Mouse (Mus musculus) heart, embryonic 15.5 days (tissue): ENCODE data around the gene Tyk2. TPM values are rescaled to one million over a fixed set of nuclear protein-coding genes. Genes with fewer than 3 reads are reported as not detected.

ENCODE experiments used
- microRNA-seq: library from miRNA; unstranded; fragments of <30 nt; microRNA quantifications from one replicate; pipeline ENCODE4, GENCODE M21; 2016
- polyA plus RNA-seq: library from polyadenylated mRNA; unstranded; fragments of >200 nt; fragmentation: Nextera tagmentation; extraction: Ambion mirVana; gene quantifications from 2 replicates; pipeline ENCODE4 v1.2.1, GENCODE M21; 2015

Gene Tyk2
- polyA plus RNA-seq, 1 experiment from 2014 or later: 12.2 TPM

Small RNA genes lying within 50 kb of the gene (microRNA-seq; reads per million reads assigned to microRNA genes)
- gene Mir7082: not detected

Other genes with a start within 250 kb of the Tyk2 start
- gene Ppan, start 243.1 kb downstream of the Tyk2 start, polyA plus RNA-seq: 31.1 and 40.4 TPM in 2 replicates
- 183 and 207 TPM in 2 replicates for gene Eif3g, start 232.6 kb downstream of the Tyk2 start, polyA plus RNA-seq
- 41.7 and 61.2 TPM in 2 replicates for gene Dnmt1, start 171.4 kb downstream of the Tyk2 start, polyA plus RNA-seq
- 16.9 and 26.6 TPM in 2 replicates for gene S1pr2, start 154.5 kb downstream of the Tyk2 start, polyA plus RNA-seq
- 136 and 147 TPM in 2 replicates for gene Mrpl4, start 128.5 kb downstream of the Tyk2 start, polyA plus RNA-seq
- 13.2 and 24.9 TPM in 2 replicates for gene Icam1, start 115.3 kb downstream of the Tyk2 start, polyA plus RNA-seq
- 1.9 and 2.8 TPM in 2 replicates for gene Icam4, start 101.9 kb downstream of the Tyk2 start, polyA plus RNA-seq
- gene Icam5, start 99.2 kb downstream of the Tyk2 start, polyA plus RNA-seq: 0.04 and 0.13 TPM in 2 replicates
- gene Zglp1, start 64.2 kb downstream of the Tyk2 start, polyA plus RNA-seq: 0.42 TPM in 1 of 2 replicates, not detected in the other
- 0.26 and 0.79 TPM in 2 replicates for gene Gm49373, start 58.1 kb downstream of the Tyk2 start, polyA plus RNA-seq
- gene Fdx1l, start 57.6 kb downstream of the Tyk2 start, polyA plus RNA-seq: 42.9 and 52.3 TPM in 2 replicates
- gene Gm38431, start 39.2 kb downstream of the Tyk2 start, polyA plus RNA-seq: 1.1 and 2.3 TPM in 2 replicates
- gene Raver1, start 39.2 kb downstream of the Tyk2 start, polyA plus RNA-seq: 33.5 and 53.2 TPM in 2 replicates
- 203 and 229 TPM in 2 replicates for gene Cdc37, start 18.7 kb upstream of the Tyk2 start, polyA plus RNA-seq
- 13.0 and 13.5 TPM in 2 replicates for gene Pde4a, start 34.5 kb upstream of the Tyk2 start, polyA plus RNA-seq
- gene Keap1, start 108.1 kb upstream of the Tyk2 start, polyA plus RNA-seq: 43.4 and 56.9 TPM in 2 replicates
- gene S1pr5, start 117.2 kb upstream of the Tyk2 start, polyA plus RNA-seq: 0.05 and 0.11 TPM in 2 replicates
- gene Atg4d, start 134.1 kb upstream of the Tyk2 start, polyA plus RNA-seq: 48.5 and 50.9 TPM in 2 replicates
- gene Kri1, start 156.7 kb upstream of the Tyk2 start, polyA plus RNA-seq: 10.4 and 12.5 TPM in 2 replicates
- 88.6 and 96.4 TPM in 2 replicates for gene Cdkn2d, start 160.2 kb upstream of the Tyk2 start, polyA plus RNA-seq
- gene Ap1m2, start 181.1 kb upstream of the Tyk2 start, polyA plus RNA-seq: 1.8 and 6.9 TPM in 2 replicates
- 56.8 and 81.4 TPM in 2 replicates for gene Slc44a2, start 189.5 kb upstream of the Tyk2 start, polyA plus RNA-seq
- gene Ilf3, start 236.6 kb upstream of the Tyk2 start, polyA plus RNA-seq: 88.1 and 118 TPM in 2 replicates